Comparison of ENCODE assay signal across 8 mouse cellular contexts in genomic region chr13:75840752-75841285, GRCm38 (mm10). TPM values are rescaled to one million over a fixed set of nuclear protein-coding genes. Genes with fewer than 3 reads are reported as not detected.
DNase-seq lines count a peak whose midpoint lies in the region; TF ChIP-seq lines count a peak whose summit lies in the region.

No protein-coding gene starts in this region.

- peak overlapping the region; percentile 84; the same call in 1 of the 2 replicates for H3K27ac ChIP-seq in heart, embryonic 10.5 days
- peak overlapping the region; percentile 74 for H3K27ac ChIP-seq in olfactory bulb, adult 2 months (ENCODE audit: insufficient read depth, low read depth, low read length)

- intact Hi-C loops in left cerebral cortex, postnatal 4 days (cut with DNase I): no loop called here

- H3K36me3 ChIP-seq in heart, embryonic 10.5 days: no peaks in the 10 kb centered on the region

- no peaks in the 10 kb centered on the region for H3K27me3 ChIP-seq in heart, embryonic 10.5 days (ENCODE audit: insufficient read depth, poor library complexity, severe bottlenecking)

- TF ChIP-seq POLR2A in brain, embryonic 14.5 days (IDR thresholded peaks at IDR 0.05; ENCODE audit: borderline replicate concordance, extremely low read depth, insufficient read depth, insufficient read length, poor library complexity, severe bottlenecking): no peak
- no peak for TF ChIP-seq POLR2A in olfactory bulb, adult 2 months (IDR thresholded peaks at IDR 0.05; ENCODE audit: insufficient read depth, low read depth, low read length)

- peak overlapping the region; percentile 67 for H3K4me3 ChIP-seq in heart, embryonic 10.5 days
- H3K4me3 ChIP-seq in olfactory bulb, adult 2 months (ENCODE audit: insufficient read depth, low read depth, low read length): peak overlapping the region; percentile 62

- no peaks in the 10 kb centered on the region for H3K9me3 ChIP-seq in heart, embryonic 10.5 days

- H3K4me1 ChIP-seq in heart, embryonic 10.5 days: peaks cover 29% of the 10 kb centered on the region
- H3K4me1 ChIP-seq in olfactory bulb, adult 2 months (ENCODE audit: control insufficient read depth, insufficient read depth, low read length): peaks cover 5% of the 10 kb centered on the region; the same call in 1 of the 2 replicates

- TF ChIP-seq CTCF in brain, embryonic 14.5 days (IDR thresholded peaks at IDR 0.05; ENCODE audit: borderline replicate concordance, extremely low read depth, insufficient read depth, insufficient read length): no peak
- no peak for TF ChIP-seq CTCF in olfactory bulb, adult 2 months (IDR thresholded peaks at IDR 0.05; ENCODE audit: insufficient read depth, low read depth, low read length)

- 51% methylated on average over 6 of the region's 6 CpGs for WGBS in heart, embryonic 10.5 days
- WGBS in olfactory bulb, adult 2 months: 15% methylated on average over 6 of the region's 6 CpGs

- DNase-seq in layer of hippocampus, postnatal 10 days (ENCODE audit: low spot score in 2 of 2): peak; percentile 22
- DNase-seq in layer of hippocampus, postnatal 25 days (ENCODE audit: extremely low spot score in 1 of 2, low spot score in 1 of 2): no peak
- DNase-seq in brain, embryonic 14.5 days (ENCODE audit: low read depth): peak; percentile 38
- no peak for DNase-seq in heart, embryonic 10.5 days (ENCODE audit: low spot score)
- DNase-seq in left cerebral cortex, postnatal 4 days: peak; percentile 15
- DNase-seq in c-Kit-positive CD71-positive TER-119-positive erythroid progenitor cells, embryonic 14.5 days (ENCODE audit: low spot score): no peak
- DNase-seq in yolk sac, embryonic 10.5 days (ENCODE audit: low spot score): no peak

RNA-seq across cellular contexts. Expression of gene Glrx, which starts 1.2 kb away (rescaled TPM):
- total RNA-seq in layer of hippocampus, postnatal 10 days (2021): 10 to 100 TPM; 63.4 to 72.9 TPM
- total RNA-seq in layer of hippocampus, postnatal 25 days (2021): 10 to 100 TPM; 47.8 to 52.3 TPM
- 29.2 and 36.0 TPM in 2 replicates for polyA plus RNA-seq in brain, embryonic 14.5 days (2012; rRNA removed)
- polyA plus RNA-seq in heart, embryonic 10.5 days (2016; fragmentation: Nextera tagmentation; extraction: Ambion mirVana): 50.6 and 74.5 TPM in 2 replicates
- total RNA-seq in left cerebral cortex, postnatal 4 days (2021): 10 to 100 TPM; 35.0 to 36.1 TPM
- not detected in 2 replicates for polyA plus RNA-seq in olfactory bulb, adult 2 months (2012; ENCODE audit: insufficient read depth, insufficient read length, low replicate concordance, missing spikeins)

Comparison
In these comparisons a context has a peak if more than half of its experiments do, and no peak if none do; other contexts are left out.
1. DNase-seq: peak in layer of hippocampus, postnatal 10 days (2 of 2), brain, embryonic 14.5 days (single experiment) and left cerebral cortex, postnatal 4 days (single experiment); none in layer of hippocampus, postnatal 25 days (0 of 2), heart, embryonic 10.5 days (single experiment), c-Kit-positive CD71-positive TER-119-positive erythroid progenitor cells, embryonic 14.5 days (single experiment) and yolk sac, embryonic 10.5 days (single experiment).